Mouse (Mus musculus): Measurements from ENCODE around the gene Usp53.

The Usp53 gene

DNA sequence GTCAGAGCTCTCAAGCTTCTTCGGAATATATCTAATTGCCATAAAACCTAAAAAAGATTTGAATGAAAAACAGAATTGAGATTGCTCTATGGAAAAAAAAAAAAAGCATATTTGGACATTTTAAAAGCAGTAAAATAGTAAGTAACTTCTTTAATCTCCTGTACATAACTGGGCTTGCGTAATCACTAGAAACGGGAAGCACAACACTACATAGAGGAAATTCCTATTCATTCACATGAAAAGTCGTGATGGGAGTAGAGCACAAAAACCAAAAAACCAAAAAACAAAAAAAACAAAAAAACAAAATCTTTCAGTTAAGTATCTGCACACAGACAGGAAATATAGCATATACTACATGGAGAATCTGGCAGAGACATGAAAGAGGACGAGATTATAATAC is 20.0 kb downstream of the Usp53 start:
- in situ Hi-C loops (cut with MboI, MseI), result loop anchor here (25.0 kb wide), 1 partner anchor 1702 kb away; no protein-coding TSS in a partner anchor

DNA sequence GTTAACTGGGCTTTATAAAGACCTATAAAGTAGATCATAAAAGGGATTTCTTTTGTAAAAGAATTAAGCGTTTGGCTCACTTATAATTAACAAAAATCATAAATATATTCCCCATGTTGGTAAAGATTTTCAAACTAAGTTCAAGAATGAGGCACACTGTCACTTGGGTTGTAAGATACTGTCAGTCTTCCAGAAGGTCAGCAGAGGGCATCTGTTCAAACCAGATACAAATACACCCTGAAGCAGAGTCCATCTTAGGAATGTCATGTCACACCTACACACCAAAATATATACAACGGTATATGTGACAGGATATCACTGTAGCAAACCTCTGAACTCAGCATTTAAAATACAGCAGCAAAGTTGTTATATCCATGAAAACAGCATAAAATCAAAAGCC is 34.2 kb downstream of the Usp53 start:
- in situ Hi-C loops (cut with MboI, MseI), result loop anchor here (25.0 kb wide), 1 partner anchor 1688 kb away; no protein-coding TSS in a partner anchor

DNA sequence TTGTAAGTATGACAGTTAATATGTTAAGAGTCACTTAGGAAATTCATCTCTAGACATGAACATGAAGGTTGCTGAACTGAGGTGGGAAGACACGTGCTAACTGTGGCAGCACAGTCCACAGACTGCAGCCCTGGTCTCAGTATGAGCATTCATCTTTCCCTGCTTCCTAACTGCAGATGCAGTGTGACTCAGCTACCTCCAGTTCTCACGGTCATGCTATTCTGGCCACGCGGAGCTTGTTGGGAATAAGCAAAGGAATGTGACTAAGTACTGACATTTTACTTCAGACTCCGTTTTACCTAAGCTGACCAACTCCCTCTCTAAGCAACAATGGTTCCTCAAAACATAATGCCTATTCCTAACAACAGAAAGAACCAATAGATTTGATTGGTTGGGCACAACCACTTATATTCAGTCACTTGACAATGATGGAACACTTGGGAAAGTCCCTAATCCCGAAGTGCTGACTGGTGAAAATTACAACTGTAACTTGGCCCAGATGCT is 40.9 kb downstream of the Usp53 start:
- in situ Hi-C loops (cut with MboI, MseI), result loop anchor here (25.0 kb wide), 1 partner anchor 369 kb away; no protein-coding TSS in a partner anchor

DNA sequence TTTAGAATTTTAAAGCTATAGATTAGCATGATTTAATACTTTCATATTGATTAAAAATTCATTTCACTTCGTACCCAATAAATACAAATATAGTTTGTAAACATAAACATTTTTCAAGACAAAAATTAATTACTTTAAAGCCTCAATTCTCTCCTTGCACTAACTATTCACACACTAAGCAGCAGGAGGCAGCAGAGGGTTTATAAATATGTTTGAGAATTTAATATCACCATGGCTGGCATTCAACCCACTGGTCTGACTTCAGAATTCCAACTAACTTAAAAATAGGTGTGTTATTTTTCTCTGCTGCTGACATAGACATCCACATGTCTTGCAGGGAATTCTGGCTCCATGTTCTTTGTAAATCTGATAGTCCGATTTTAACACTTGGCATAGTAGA is 45.1 kb downstream of the Usp53 start:
- in situ Hi-C loops (cut with MboI, MseI), result loop anchor here (5.0 to 25.0 kb wide), 2 partner anchors 163 to 373 kb away; no protein-coding TSS in a partner anchor

DNA sequence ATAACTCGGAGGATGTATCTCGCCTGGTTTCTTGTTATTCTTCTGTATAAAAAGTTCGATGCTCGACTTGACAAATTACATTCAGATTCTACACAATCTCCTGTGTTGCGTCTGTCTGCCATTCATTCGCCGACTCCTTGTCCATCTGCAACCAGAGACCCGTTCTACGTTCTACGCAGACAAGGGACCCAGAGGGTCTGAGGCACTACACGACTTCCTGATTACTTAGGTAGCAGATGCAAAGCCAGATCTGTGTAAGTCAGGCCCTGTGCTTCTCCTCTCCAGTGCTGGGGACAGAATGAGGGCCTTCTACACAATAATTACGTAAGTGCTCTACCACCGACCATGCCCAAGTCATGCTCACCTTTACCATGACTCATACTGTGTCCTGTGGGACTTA is 47.1 kb downstream of the Usp53 start:
- in situ Hi-C loops (cut with MboI, MseI), result loop anchor here (5.0 to 25.0 kb wide), 2 partner anchors 165 to 375 kb away; no protein-coding TSS in a partner anchor

DNA sequence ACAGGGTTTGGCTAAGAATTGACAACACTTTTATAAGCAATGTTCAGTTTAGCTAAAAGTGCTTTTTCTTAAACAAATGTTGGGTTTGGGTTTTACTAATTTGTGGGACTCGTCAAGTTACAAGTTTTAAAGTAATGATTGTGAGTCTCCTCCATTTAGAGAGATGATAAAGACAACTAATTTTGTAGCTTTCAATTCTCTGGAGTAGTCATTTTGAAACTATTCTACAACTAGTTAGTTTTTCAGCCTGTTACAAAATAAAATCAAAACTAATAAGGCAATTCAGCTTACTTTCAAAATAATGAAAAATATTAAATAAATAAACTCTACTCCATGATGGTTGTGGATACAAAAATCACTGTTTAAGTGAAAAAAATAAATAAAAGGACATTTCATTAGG is 51.8 kb downstream of the Usp53 start:
- in situ Hi-C loops (cut with MboI, MseI), result loop anchor here (25.0 kb wide), 1 partner anchor 380 kb away; no protein-coding TSS in a partner anchor

DNA sequence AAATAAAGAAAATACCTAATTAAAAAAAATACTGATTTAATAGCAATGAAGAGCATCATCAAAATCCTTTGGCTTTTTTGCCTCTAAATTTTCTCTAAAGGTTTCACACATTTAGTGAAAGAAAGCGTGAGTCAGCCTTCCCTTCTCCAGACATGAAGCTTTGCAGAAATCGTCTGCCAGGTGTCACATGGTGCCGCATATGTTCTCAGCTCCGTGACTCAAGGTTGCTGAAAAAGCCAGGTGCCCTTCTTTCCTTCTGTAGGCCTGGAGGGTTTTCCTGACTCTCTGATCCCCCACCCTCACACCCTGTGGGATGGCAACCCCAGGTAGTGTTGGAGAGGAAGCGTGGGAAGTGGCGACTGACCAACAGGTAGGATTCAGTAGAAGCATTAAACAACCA is 54.6 kb downstream of the Usp53 start:
- in situ Hi-C loops (cut with MboI, MseI), result loop anchor here (10.0 to 25.0 kb wide), 2 partner anchors 55 to 383 kb away; partner anchors contain the start of gene Usp53

DNA sequence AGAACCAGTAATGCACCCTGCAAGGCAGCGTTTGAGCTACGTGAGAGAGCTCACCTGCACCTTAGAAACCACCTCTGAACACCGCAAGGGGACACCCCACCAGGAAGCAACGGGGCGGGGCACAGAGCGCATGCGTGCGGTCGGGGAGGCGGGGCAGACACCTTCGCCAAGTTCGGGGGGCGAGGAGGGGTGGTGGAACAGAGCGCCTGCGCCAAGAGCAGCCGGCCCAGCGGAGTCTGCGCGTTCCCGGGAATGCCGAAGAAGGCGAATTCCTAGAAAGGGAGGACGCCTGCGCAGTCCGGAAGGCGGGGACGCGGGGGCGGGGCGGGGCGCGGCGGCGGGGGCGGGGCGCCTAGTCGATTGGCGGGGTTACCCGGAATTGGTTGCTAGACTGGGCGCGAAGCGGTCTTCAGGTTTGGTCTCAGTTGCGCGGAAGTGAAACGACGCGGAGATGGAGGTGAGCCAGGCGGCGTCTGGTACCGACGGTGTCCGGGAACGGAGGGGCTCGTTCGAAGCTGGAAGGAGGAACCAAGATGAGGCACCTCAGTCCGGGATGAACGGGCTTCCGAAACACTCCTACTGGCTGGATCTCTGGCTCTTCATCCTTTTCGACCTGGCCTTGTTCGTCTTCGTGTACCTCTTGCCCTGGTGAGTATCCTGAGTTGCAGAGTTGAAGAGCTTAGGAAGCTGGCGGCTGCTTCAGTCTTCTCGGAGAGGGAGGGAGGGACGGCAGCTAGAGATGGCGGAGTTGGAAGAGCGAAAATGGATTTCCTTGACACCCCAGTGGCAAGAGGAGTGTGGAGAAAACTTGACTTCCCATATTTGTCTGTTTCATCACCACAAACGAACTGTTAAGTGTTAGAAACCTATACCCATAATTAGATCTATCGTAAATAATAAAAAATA is 60.0 kb downstream of the Usp53 start, which contains the start of gene 1810037I17Rik:
Gene 1810037I17Rik, plus strand, starts transcription at position 195 of the 906 bp plus-strand sequence.
- in situ Hi-C loops (cut with MboI, MseI), result loop anchor here (10.0 kb wide), 1 partner anchor 61 kb away; the partner anchor contains the start of gene Usp53

DNA sequence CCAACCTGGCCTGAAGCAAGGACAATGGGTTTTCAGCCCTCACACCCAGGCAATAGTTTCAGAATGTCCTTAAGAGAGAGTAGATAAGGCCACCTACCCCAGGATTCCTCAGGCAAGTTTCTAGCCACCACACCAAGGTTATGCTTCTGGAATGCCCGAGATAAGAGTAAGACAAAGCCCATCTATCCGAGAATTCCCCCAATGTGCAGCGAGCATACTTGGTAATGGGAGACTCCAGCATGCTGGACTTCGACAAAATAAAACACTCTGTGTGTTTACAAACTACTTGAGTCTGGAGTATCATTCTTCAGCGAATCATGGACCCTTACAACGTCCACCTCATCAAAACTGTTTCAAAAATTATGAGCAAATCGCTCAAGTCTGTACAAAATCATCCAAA is 61.2 kb downstream of the Usp53 start:
- in situ Hi-C loops (cut with MboI, MseI), result loop anchor here (10.0 kb wide), 1 partner anchor 62 kb away; the partner anchor contains the start of gene Usp53

DNA sequence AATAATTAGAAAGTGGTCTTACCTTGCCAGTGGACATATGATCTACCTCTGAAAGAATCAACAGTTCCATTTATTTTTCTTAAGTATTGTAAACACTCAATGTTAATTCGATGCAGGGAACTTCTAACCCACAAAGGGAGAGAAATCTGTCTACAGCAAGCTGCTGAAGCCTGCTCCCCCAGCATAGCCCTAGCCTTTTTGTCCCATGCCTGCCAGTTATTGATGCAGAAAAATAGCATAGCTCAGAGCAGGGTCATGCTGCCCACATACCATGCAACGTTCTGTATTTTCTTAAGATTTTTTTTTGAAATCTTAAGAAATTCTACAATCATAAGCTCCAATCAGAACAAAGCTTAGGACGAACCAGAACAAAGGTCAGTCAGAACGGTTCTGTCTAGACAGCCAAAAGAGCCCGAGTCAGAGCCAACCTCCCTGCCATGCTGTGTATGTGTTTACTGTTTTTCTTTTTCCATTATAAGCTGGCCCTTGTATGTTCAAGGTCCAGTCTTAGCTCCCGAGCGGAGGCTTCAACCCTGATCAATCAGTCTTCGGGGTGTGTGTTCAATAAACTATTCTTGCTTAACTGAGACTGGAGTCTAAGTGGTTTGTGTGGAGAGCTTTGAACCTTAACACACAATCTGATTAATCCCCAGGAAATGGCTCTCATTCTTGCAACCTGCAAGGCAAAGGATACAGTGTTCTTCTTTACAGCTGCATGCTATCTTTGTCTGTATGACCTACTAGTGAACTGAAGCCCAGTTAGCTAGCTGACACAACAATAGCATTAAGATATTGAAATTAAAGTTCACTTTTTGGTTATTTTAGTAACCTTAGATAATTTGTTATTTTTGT is 62.4 kb downstream of the Usp53 start:
- in situ Hi-C loops (cut with MboI, MseI), result loop anchor here (10.0 kb wide), 1 partner anchor 63 kb away; the partner anchor contains the start of gene Usp53

DNA sequence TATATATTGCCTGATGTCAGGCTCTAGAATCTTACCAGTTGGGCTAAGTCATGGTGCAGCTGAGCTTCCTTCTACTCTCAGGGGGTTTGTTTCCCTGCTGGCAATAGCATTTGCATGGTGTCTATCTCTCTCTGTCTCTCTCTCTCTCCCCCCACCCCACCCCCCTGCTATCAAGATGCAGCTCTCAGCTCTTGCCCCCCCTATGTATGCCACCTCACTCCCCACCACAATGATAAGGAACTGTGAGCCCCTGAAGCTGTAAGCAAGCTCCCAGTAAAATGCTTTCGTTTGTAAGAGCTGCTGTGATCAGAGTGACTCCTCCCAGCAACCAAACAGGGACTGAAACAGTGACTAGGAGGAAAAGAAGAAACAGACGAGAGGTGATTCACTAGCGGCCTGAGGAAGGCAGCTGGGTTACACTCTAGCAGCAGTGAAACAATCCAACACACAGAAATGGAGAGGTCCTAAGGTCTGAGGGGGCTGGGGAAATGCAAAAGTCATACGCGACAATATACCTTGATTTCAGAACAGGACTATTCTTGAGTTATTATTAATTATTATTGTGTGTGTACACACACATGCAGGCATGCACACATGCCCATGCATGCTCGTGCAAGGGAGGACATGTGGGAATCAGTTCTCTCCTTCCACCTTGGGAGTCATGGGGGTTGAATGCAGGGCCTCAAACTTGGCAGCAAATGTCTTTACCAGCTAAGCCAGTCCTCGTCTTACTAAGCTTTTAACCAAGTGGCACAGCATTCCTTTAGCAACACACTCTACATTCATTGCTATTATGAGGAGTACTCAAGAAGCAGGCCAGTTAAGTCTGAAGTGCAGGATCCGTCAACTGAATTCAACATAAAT is 63.5 kb downstream of the Usp53 start:
- in situ Hi-C loops (cut with MboI, MseI), result loop anchor here (10.0 kb wide), 1 partner anchor 64 kb away; the partner anchor contains the start of gene Usp53

DNA sequence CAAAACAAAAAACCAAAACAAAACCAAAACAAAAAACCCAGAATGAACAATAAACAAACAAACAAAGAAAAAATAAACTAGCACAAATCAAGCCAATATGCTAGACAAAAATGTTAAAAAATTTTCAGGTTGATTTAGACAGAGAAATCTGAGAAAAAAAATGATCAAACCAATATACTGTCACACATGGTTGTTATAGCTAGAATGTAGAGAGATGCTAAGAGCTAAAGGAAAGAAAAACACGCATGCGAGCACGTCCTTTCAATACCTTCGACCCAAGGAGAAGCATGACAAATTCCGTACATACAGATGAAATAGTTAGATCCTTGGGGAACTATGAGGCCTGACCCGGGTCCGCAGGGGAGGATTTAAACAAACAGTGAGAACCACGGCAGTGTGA is 65.0 kb downstream of the Usp53 start, which contains the start of gene Gm10959:
Gene Gm10959, minus strand, starts transcription at position 101 of the 400 bp plus-strand sequence.
- in situ Hi-C loops (cut with MboI, MseI), result loop anchor here (10.0 kb wide), 1 partner anchor 284 kb away; no protein-coding TSS in a partner anchor

DNA sequence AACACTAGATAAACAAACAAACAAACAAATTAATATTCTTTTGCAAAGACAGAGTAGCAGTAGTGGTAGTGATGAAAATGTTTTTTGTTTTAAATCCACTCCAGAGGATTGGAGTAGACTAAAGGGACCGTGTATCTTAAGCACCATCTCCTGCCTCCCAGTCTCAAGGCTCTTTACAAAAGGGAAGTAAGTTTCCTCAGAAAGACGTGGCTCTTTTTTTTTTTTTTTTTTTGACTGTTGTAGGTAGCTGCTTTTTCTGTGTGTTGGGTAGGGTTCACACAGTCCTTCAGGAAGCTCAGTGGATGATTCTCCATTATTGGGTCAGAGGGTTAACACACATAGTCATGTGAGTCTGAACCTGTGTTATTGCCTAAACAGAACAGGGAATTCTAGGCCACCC is 65.6 kb downstream of the Usp53 start:
- in situ Hi-C loops (cut with MboI, MseI), result loop anchor here (10.0 kb wide), 1 partner anchor 284 kb away; no protein-coding TSS in a partner anchor

DNA sequence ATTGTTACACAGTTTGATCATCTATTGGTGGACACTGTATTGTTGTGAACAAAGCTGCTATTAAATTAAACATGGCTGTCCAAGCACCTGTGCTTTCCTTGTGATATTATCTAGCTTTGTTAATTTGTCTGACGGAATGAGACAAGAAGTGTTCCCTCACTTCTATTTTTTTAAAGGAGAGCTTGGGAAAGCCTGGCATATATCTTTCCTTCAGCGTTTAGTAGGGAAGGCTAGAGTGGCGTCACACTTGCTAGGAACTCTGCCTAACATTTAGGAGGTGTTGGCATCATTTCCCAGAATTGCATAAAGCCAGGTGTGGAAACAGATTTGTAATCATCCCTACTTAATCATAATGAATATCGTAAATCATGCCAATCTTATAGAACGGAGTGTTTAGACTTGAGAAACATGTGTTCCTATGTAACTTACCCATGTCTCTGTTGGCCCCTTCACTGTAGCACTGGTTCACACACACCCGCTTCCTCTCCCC is 68.1 kb downstream of the Usp53 start:
- in situ Hi-C loops (cut with MboI, MseI), result loop anchor here (10.0 kb wide), 1 partner anchor 281 kb away; no protein-coding TSS in a partner anchor

DNA sequence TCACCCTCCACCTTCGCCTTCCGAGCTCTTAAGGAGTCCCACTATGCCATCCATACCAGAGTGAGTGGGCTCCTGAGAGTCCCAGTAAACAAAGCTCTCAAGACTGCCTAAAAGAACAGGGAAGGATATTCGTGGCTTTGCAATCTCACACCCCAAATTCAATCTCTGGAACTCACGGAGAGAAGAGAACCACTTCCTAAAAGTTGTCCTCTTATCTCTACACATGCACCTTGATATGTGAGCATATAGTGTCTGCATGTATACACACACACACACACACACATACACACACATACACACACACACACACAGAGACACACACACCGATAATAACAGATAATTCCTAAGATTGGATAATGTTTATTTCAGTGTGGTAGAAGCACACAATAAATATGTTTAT is 68.8 kb downstream of the Usp53 start:
- in situ Hi-C loops (cut with MboI, MseI), result loop anchor here (10.0 kb wide), 1 partner anchor 281 kb away; no protein-coding TSS in a partner anchor

DNA sequence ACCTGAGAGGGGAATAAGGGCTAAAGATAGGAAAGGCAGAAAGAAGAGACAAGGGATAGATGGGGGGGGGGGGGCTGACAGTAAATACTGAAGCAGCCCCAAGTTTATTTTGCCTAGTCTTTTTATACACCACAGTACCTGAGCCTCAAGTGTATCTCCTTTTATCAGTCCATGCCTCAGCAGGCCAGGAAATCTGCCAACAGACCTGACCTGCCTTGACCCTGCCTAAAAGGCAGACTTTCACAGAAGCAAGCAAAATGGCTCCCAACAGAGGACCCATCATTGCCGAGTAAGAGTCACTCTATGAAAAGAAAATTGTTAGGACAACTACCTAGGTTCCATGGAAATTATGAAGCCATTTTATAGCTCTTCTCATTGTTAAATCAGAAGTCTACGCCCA is 76.5 kb downstream of the Usp53 start:
- in situ Hi-C loops (cut with MboI, MseI), result no loop called here

DNA sequence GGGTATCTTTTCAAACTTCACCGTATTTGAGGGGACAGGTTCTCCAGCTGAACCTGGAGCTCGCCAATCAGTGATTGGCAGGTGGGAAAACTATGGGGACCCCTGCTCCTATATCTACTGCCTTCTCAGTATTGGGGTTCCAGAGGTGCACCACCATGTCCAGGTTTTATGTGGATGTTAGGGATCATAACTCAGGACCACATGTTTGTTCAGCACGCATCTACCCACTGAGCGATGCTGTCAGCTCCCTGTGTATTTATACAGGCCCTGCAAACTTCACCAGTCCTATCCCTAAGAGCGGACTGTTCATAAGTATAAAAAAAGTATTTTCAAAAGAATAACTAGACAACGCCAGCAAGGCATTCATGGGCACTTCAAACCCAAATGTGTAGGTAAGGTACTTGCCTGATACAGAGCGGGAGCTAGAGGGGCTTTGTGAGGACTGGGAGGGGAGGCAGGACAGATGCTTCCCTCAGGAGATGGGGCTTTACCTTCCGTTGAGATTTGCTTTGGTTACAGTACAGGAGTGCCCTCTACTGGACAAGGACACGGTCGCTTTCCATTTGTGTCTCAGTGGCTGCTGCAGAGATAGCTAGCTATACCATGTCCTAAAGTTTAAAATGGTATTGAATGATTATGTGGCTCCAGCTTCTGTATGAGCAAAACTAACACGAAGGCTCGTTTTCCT is 80.4 kb downstream of the Usp53 start:
- in situ Hi-C loops (cut with MboI, MseI), result loop anchor here (5.0 kb wide), 2 partner anchors 77 to 247 kb away; no protein-coding TSS in a partner anchor

DNA sequence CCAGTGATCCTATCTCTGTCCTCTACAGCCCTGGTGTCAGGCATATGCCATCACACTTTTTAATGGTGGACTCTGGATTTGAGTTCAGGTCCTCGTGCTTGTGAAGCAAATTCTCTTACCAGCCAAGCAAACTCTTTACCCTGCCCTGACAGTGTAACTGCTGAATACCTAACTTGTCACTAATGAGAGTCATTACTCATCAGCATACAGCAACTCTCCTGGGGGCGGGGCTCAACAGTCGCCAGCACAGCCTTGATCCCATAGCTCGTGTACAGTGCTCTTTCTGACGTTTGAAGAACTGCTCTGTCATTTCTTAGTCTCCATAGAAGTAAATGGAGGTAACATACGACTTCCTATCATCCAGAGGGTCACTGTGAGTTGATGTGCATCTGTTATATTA is 86.1 kb downstream of the Usp53 start:
- in situ Hi-C loops (cut with MboI, MseI), result no loop called here

DNA sequence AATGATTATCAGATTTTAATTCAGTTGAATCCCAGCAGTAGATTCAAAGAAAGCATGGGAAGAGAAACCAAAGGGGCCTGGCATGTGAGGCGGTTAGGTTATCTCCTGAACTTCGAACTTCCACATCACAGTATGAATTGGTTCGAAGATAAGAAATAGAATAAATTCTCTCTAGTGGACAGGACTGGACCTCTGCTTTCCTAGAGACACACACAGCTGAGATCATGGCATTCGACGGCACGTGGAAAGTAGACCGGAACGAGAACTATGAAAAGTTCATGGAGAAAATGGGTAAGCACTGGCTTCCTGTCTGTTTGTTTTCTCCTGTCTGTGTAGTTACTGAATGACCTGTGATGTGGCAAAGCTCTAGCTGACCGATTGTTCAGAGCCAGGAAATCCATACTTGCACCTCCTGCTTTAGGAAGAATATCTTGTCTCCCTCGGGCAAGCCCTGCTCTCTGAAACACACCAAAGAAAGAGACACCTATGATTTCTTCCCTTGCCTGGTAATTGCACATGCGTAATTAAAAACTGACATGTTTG is 89.0 kb downstream of the Usp53 start:
- in situ Hi-C loops (cut with MboI, MseI), result no loop called here
